Mouse (Mus musculus): Measurements from ENCODE around the gene Nrip1.

DNA sequence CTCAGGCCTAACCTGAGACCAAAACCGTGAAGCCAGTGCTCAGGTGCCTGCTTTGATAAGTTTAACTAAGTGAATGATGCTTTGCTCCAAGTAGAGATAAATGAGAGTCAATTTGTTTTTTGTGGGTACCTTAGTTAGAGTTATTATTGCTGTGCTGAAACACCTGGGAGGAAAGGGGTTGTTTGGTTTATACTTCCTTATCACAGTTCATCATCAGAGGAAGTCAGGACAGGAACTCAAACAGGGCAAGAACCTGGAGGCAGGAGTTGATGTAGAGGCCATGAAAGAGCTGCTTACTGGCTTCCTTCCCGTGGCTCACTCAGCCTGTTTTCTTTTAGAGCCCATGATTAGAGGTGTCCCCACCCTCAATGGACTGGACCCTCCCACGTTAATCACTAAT is 89.8 kb downstream of the Nrip1 start:
- TF ChIP-seq POLR2A (IDR thresholded peaks at IDR 0.05; ENCODE audit: insufficient read depth, low read depth, low read length) (no peak), CTCF (IDR thresholded peaks at IDR 0.05; ENCODE audit: insufficient read depth, low read depth, low read length) (no peak)
